Mouse (Mus musculus) liver, embryonic 14.5 days (tissue): ENCODE data around the gene Faah.

Experiments used
- CTCF ChIP-seq: IDR thresholded peaks from 2 replicates; pipeline ENCODE4 v1.5.1; 2016; ENCODE audit warnings: antibody characterized with exemption, low read depth, control low read depth
- EP300 ChIP-seq: IDR thresholded peaks from 2 replicates; pipeline ENCODE4 v1.6.1; 2016; ENCODE audit warnings: antibody characterized with exemption, low read depth

GRCm38 (mm10) chr4:115961991-115962390, 55.7 kb downstream of the Faah start:
- TF ChIP-seq EP300, result no peak
- no peak for TF ChIP-seq CTCF
